ENCODE assay signal across 13 mouse cellular contexts in the genomic region with DNA sequence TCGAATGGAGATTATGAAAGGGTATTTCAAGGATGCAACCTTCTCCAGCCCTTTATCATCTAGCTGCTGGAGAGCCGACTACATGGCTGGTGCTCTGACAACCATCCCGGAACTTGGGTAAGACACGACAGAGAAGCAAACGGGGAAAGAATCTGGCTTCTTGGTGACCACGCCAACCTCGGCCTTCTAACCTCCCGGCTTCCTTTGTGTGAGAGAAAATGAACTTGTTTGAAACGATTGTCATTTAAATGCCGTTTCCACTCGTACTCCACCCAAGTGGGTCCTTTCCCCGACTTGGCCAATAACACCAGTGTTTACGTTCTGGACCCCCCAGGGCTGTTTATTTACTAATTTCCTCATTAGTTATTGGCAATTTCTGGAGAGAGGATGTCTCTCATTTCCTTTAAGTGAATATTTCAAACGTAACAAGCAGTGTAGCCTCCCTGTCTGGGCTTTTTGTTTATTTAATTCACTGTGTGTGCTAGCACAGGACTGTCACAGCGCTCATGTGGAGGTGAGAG. TPM values are rescaled to one million over a fixed set of nuclear protein-coding genes. Genes with fewer than 3 reads are reported as not detected.
DNase-seq lines count a peak whose midpoint lies in the region; ATAC-seq and TF ChIP-seq lines count a peak whose summit lies in the region.
"Had no signal": no experiment of that assay in that cellular context is flagged by ENCODE, and none has a peak within 500 bp of the region (broad histone marks: within the 10 kb centered on the region; RNA-seq: fewer than 3 reads in every experiment).

No protein-coding gene starts in this region.

- peak overlapping the region; percentile 92 for H3K27ac ChIP-seq in heart, embryonic 12.5 days (ENCODE audit: poor library complexity, severe bottlenecking)
- 0 out of 2 replicates have a peak overlapping the region, but pooled peaks have one; percentile 55 for H3K27ac ChIP-seq in liver, postnatal 0 days (ENCODE audit: low read depth)
- no peak overlapping the region for H3K27ac ChIP-seq in liver, embryonic 11.5 days (ENCODE audit: low read depth, low read length)
- H3K27ac ChIP-seq in ES-Bruce4 (ENCODE audit: insufficient read depth, low read length) = peak overlapping the region; percentile 48
- H3K27ac ChIP-seq in intestine, postnatal 0 days (ENCODE audit: low read depth, low read length) = peak overlapping the region; percentile 76; the same call in 1 of the 2 replicates
- H3K27ac ChIP-seq: forebrain, embryonic 12.5 days; liver, embryonic 14.5 days had no signal

- H3K4me1 ChIP-seq in heart, embryonic 12.5 days (replicated peaks) = peaks cover 75% of the 10 kb centered on the region
- H3K4me1 ChIP-seq in liver, postnatal 0 days (ENCODE audit: insufficient read depth) = peaks cover 12% of the 10 kb centered on the region
- peaks cover 17% of the 10 kb centered on the region for H3K4me1 ChIP-seq in liver, embryonic 11.5 days (replicated peaks; ENCODE audit: control insufficient read depth, insufficient read depth, low read length)
- H3K4me1 ChIP-seq in ES-Bruce4 (ENCODE audit: control insufficient read depth, insufficient read depth, low read length) = peaks cover 32% of the 10 kb centered on the region
- H3K4me1 ChIP-seq in intestine, postnatal 0 days (replicated peaks; ENCODE audit: control insufficient read depth, insufficient read depth, low read length) = peaks cover 4% of the 10 kb centered on the region; the same call in 1 of the 2 replicates

- no peak overlapping the region for H3K9ac ChIP-seq in heart, embryonic 12.5 days
- no peak overlapping the region for H3K9ac ChIP-seq in liver, postnatal 0 days (replicated peaks)
- H3K9ac ChIP-seq in liver, embryonic 11.5 days (ENCODE audit: low read depth, low read length) = no peak overlapping the region
- H3K9ac ChIP-seq in ES-Bruce4 (ENCODE audit: low read depth, poor library complexity, severe bottlenecking) = no peak overlapping the region
- no peak overlapping the region for H3K9ac ChIP-seq in intestine, postnatal 0 days (ENCODE audit: low read depth, low read length)
- H3K9ac ChIP-seq: forebrain, embryonic 12.5 days; liver, embryonic 14.5 days; neural tube, embryonic 13.5 days had no signal

- TF ChIP-seq POLR2A in ES-Bruce4 (IDR thresholded peaks at IDR 0.05; ENCODE audit: insufficient read depth, low read length) = no peak

- no peaks in the 10 kb centered on the region for H3K27me3 ChIP-seq in heart, embryonic 12.5 days (replicated peaks)
- H3K27me3 ChIP-seq in liver, postnatal 0 days (ENCODE audit: insufficient read depth, low read length) = no peaks in the 10 kb centered on the region
- no peaks in the 10 kb centered on the region for H3K27me3 ChIP-seq in liver, embryonic 11.5 days (replicated peaks; ENCODE audit: control insufficient read depth, insufficient read depth, low read length)
- H3K27me3 ChIP-seq in ES-Bruce4 (ENCODE audit: control insufficient read depth, insufficient read depth, low read length, poor library complexity, severe bottlenecking) = no peaks in the 10 kb centered on the region
- H3K27me3 ChIP-seq in intestine, postnatal 0 days (replicated peaks; ENCODE audit: control insufficient read depth, insufficient read depth, low read length) = no peaks in the 10 kb centered on the region
- H3K27me3 ChIP-seq: forebrain, embryonic 12.5 days; neural tube, embryonic 13.5 days had no signal

- no peak for DNase-seq in heart, postnatal 14 days
- DNase-seq in liver, postnatal 0 days = no peak
- DNase-seq in liver, embryonic 11.5 days (ENCODE audit: low spot score) = no peak
- no peak for DNase-seq in left cerebral cortex, postnatal 36 days (ENCODE audit: low spot score in 2 of 2)
- DNase-seq: cerebellum, adult 18-20 months; gastrocnemius, postnatal 14 days; midbrain, embryonic 14.5 days had no signal

- TF ChIP-seq CTCF in liver, postnatal 0 days (IDR thresholded peaks at IDR 0.05; ENCODE audit: low read depth) = no peak
- no peak for TF ChIP-seq CTCF in ES-Bruce4 (IDR thresholded peaks at IDR 0.05; ENCODE audit: low read depth, low read length)
- TF ChIP-seq CTCF in intestine, postnatal 0 days (IDR thresholded peaks at IDR 0.05; ENCODE audit: low read depth) = no peak

- TF ChIP-seq EP300 in liver, postnatal 0 days (IDR thresholded peaks at IDR 0.05; ENCODE audit: low read depth) = no peak
- 0 out of 2 replicates have a peak, but pooled peaks have one; percentile 19 for TF ChIP-seq EP300 in ES-Bruce4 (IDR thresholded peaks at IDR 0.05; ENCODE audit: insufficient read depth, low read depth, low read length)

- H3K9me3 ChIP-seq in heart, embryonic 12.5 days (replicated peaks) = no peaks in the 10 kb centered on the region
- no peaks in the 10 kb centered on the region for H3K9me3 ChIP-seq in liver, postnatal 0 days (ENCODE audit: low read length)
- no peaks in the 10 kb centered on the region for H3K9me3 ChIP-seq in liver, embryonic 11.5 days (ENCODE audit: control insufficient read depth, low read length)
- H3K9me3 ChIP-seq in ES-Bruce4 (replicated peaks; ENCODE audit: control insufficient read depth, insufficient read depth, low read length, poor library complexity, severe bottlenecking) = no peaks in the 10 kb centered on the region
- no peaks in the 10 kb centered on the region for H3K9me3 ChIP-seq in intestine, postnatal 0 days (ENCODE audit: control insufficient read depth)
- H3K9me3 ChIP-seq: forebrain, embryonic 12.5 days; neural tube, embryonic 13.5 days had no signal

- intact Hi-C loops in heart, postnatal 14 days (cut with DNase I) = no loop called here
- intact Hi-C loops in left cerebral cortex, postnatal 36 days (cut with DNase I) = no loop called here

- H3K36me3 ChIP-seq in heart, embryonic 12.5 days = no peaks in the 10 kb centered on the region
- no peaks in the 10 kb centered on the region for H3K36me3 ChIP-seq in liver, postnatal 0 days (replicated peaks; ENCODE audit: insufficient read depth, low read length)
- H3K36me3 ChIP-seq in liver, embryonic 11.5 days (ENCODE audit: control insufficient read depth, insufficient read depth, low read length) = no peaks in the 10 kb centered on the region
- no peaks in the 10 kb centered on the region for H3K36me3 ChIP-seq in ES-Bruce4 (ENCODE audit: control insufficient read depth, insufficient read depth, low read length, poor library complexity, severe bottlenecking)
- no peaks in the 10 kb centered on the region; the same call in 1 of the 2 replicates for H3K36me3 ChIP-seq in intestine, postnatal 0 days (ENCODE audit: control insufficient read depth, insufficient read depth)
- H3K36me3 ChIP-seq: forebrain, embryonic 12.5 days; neural tube, embryonic 13.5 days had no signal

- ATAC-seq in heart, embryonic 12.5 days (ENCODE audit: insufficient number of reproducible peaks, low FRiP score) = no peak
- ATAC-seq in liver, postnatal 0 days = no peak
- ATAC-seq in liver, embryonic 11.5 days (replicated peaks; ENCODE audit: low FRiP score) = no peak
- ATAC-seq in intestine, postnatal 0 days = no peak

- no peak overlapping the region for H3K4me2 ChIP-seq in heart, embryonic 12.5 days
- no peak overlapping the region for H3K4me2 ChIP-seq in liver, postnatal 0 days (ENCODE audit: low read depth, low read length)
- no peak overlapping the region for H3K4me2 ChIP-seq in liver, embryonic 11.5 days
- no peak overlapping the region for H3K4me2 ChIP-seq in intestine, postnatal 0 days (replicated peaks; ENCODE audit: low read depth)
- H3K4me2 ChIP-seq: forebrain, embryonic 12.5 days; neural tube, embryonic 13.5 days had no signal

- 59% methylated on average over 15 of the region's 15 CpGs for WGBS in heart, embryonic 12.5 days
- 58% methylated on average over 15 of the region's 15 CpGs for WGBS in liver, postnatal 0 days (ENCODE audit: insufficient replicate concordance)
- WGBS in liver, embryonic 11.5 days = 63% methylated on average over 15 of the region's 15 CpGs
- WGBS in intestine, postnatal 0 days = 58% methylated on average over 15 of the region's 15 CpGs

- H3K4me3 ChIP-seq in heart, embryonic 12.5 days = no peak overlapping the region
- H3K4me3 ChIP-seq in liver, postnatal 0 days (ENCODE audit: low read depth, low read length) = no peak overlapping the region
- H3K4me3 ChIP-seq in liver, embryonic 11.5 days (ENCODE audit: low read depth, low read length) = no peak overlapping the region
- H3K4me3 ChIP-seq in ES-Bruce4 (ENCODE audit: low read depth, low read length) = no peak overlapping the region
- no peak overlapping the region for H3K4me3 ChIP-seq in intestine, postnatal 0 days (ENCODE audit: low read depth, low read length)
- H3K4me3 ChIP-seq: forebrain, embryonic 12.5 days; neural tube, embryonic 13.5 days had no signal

RNA-seq across cellular contexts. Expression of gene Ksr1, which starts 52.8 kb away (rescaled TPM):
- 3.3 and 3.5 TPM in 2 replicates for polyA plus RNA-seq in heart, embryonic 12.5 days (2016; fragmentation: Nextera tagmentation; extraction: Ambion mirVana)
- total RNA-seq in heart, postnatal 14 days (2021) = 10 to 100 TPM; 10.2 to 10.7 TPM
- 0.81 and 1.0 TPM in 2 replicates for polyA plus RNA-seq in liver, postnatal 0 days (2015; fragmentation: Nextera tagmentation; extraction: Ambion mirVana)
- 4.1 and 5.0 TPM in 2 replicates for polyA plus RNA-seq in liver, embryonic 11.5 days (2014; fragmentation: Nextera tagmentation; extraction: Ambion mirVana)
- polyA plus RNA-seq in ES-Bruce4 (2011; ENCODE audit: insufficient read depth, insufficient read length, low read depth, missing spikeins) = 7.7 and 10.1 TPM in 2 replicates
- 4.7 and 6.8 TPM in 2 replicates for polyA plus RNA-seq in intestine, postnatal 0 days (2015; fragmentation: Nextera tagmentation; extraction: Ambion mirVana)
- total RNA-seq in left cerebral cortex, postnatal 36 days (2021) = 10 to 100 TPM; 53.4 to 70.5 TPM
